Mouse (Mus musculus) brain, embryonic 14.5 days (tissue): ENCODE results near the gene Gm20538.

Experiments used
- CTCF ChIP-seq: fragments of 200-500 bp; IDR thresholded peaks from 2 replicates; pipeline ENCODE4 v1.5.1; 2012; ENCODE audit warnings: inconsistent platforms, mild to moderate bottlenecking, moderate library complexity, borderline replicate concordance; ENCODE audit not compliant: insufficient read depth, insufficient read length; ENCODE audit errors: extremely low read depth
- POLR2A ChIP-seq: fragments of 200-500 bp; IDR thresholded peaks from 2 replicates; pipeline ENCODE4 v1.6.1; 2012; ENCODE audit warnings: mild to moderate bottlenecking, inconsistent platforms, borderline replicate concordance; ENCODE audit not compliant: poor library complexity, insufficient read depth, insufficient read length, severe bottlenecking; ENCODE audit errors: extremely low read depth

- no peak for TF ChIP-seq CTCF
- no peak for TF ChIP-seq POLR2A
These were observed at the start of gene Gm20538 for GRCm38 (mm10) chr19:44552731-44553130.
